Mouse (Mus musculus) layer of hippocampus, postnatal 14 days (tissue): ENCODE results near the gene Spx. TPM values are rescaled to one million over a fixed set of nuclear protein-coding genes. Genes with fewer than 3 reads are reported as not detected.
A peak's percentile ranks its signal among the peaks of the same experiment; 100 is the strongest.

Experiments used
- DNase-seq, 2 experiments: peaks; one replicate each; pipeline ENCODE4 v3.0.0; 2021 to 2022; ENCODE audit warnings: low spot score in 2 of 2, mixed read lengths in 1 of 2
- long read RNA-seq, 2 experiments: library from polyadenylated mRNA; stranded (forward); transcript quantifications; one replicate each; pipeline ENCODE4 v2.0.0; 2021
- total RNA-seq, 2 experiments: library from RNA; stranded (reverse); gene quantifications; 2 replicates each; pipeline ENCODE4 v1.2.3; 2021

Spx gene
- 1 to 10 TPM; 1.4 to 1.7 TPM for total RNA-seq
- long read RNA-seq, experiment 1 = 0 reads
- long read RNA-seq, experiment 2, partial matches to known transcripts = 1 of 1 reads
- long read RNA-seq, experiment 2, other reads (novel, unspliced or antisense) = 0 of 1 reads

GRCm38 (mm10) chr6:142412906-142413491 is at the start of gene Spx:
Gene Spx (plus strand): TSS chr6:142413441.
- DNase-seq = no peak

GRCm38 (mm10) chr6:142365742-142366472 is 47.3 kb upstream of the Spx start:
- DNase-seq = no peak

GRCm38 (mm10) chr6:142366473-142367018 is 46.7 kb upstream of the Spx start:
- no peak for DNase-seq

GRCm38 (mm10) chr6:142367565-142367964 is 45.7 kb upstream of the Spx start:
- no peak for DNase-seq

GRCm38 (mm10) chr6:142369568-142369967 is 43.7 kb upstream of the Spx start:
- DNase-seq = no peak

- no peak for DNase-seq
Observed at GRCm38 (mm10) chr6:142377081-142377480, 36.2 kb upstream of the Spx start.

- no peak for DNase-seq
Observed at GRCm38 (mm10) chr6:142378576-142379330, 34.5 kb upstream of the Spx start.

- no peak for DNase-seq
Observed at GRCm38 (mm10) chr6:142379961-142380360, 33.3 kb upstream of the Spx start.

- DNase-seq = no peak
Observed at GRCm38 (mm10) chr6:142381615-142382014, 31.6 kb upstream of the Spx start.

- DNase-seq = no peak
Observed at GRCm38 (mm10) chr6:142384521-142384920, 28.7 kb upstream of the Spx start.

GRCm38 (mm10) chr6:142386285-142387010 is 26.8 kb upstream of the Spx start:
- no peak for DNase-seq

- DNase-seq = peak; percentile 99
Observed at GRCm38 (mm10) chr6:142387011-142387754, 26.1 kb upstream of the Spx start, which contains the start of the genes Recql and Golt1b. Gene Recql (minus strand): TSS chr6:142387087. Gene Golt1b (plus strand): TSS chr6:142387221.

GRCm38 (mm10) chr6:142387755-142388271 is 25.4 kb upstream of the Spx start:
- DNase-seq = no peak

- DNase-seq = no peak
Observed at GRCm38 (mm10) chr6:142389101-142389500, 24.1 kb upstream of the Spx start.

- DNase-seq = no peak
Observed at GRCm38 (mm10) chr6:142392312-142392711, 20.9 kb upstream of the Spx start.

GRCm38 (mm10) chr6:142394669-142395068 is 18.6 kb upstream of the Spx start:
- DNase-seq = peak; percentile 28 to 41

GRCm38 (mm10) chr6:142395756-142396155 is 17.5 kb upstream of the Spx start:
- DNase-seq = no peak

- DNase-seq = no peak
Observed at GRCm38 (mm10) chr6:142411140-142411539, 2.1 kb upstream of the Spx start.

GRCm38 (mm10) chr6:142413845-142414244 is 604 bp downstream of the Spx start:
- no peak for DNase-seq

- DNase-seq = no peak
Observed at GRCm38 (mm10) chr6:142414597-142414996, 1.4 kb downstream of the Spx start.
